Mouse (Mus musculus): Measurements from ENCODE around the gene Lect2.

GRCm38 (mm10) chr13:56581961-56582434 lies 33.7 kb upstream of the Lect2 start:
- no peak for TF ChIP-seq CTCF (IDR thresholded peaks at IDR 0.05; ENCODE audit: control insufficient read depth, insufficient read depth, insufficient read length)
- peak; percentile 49 for TF ChIP-seq USF1 (IDR thresholded peaks at IDR 0.05; ENCODE audit: low read depth)
- TF ChIP-seq MAX (IDR thresholded peaks at IDR 0.05): peak; percentile 32
- no peak for TF ChIP-seq CEBPB (IDR thresholded peaks at IDR 0.05; ENCODE audit: low read depth)
- TF ChIP-seq MYOG (IDR thresholded peaks at IDR 0.05; ENCODE audit: control insufficient read depth, extremely low read depth, insufficient read length): no peak
- TF ChIP-seq FOSL1 (IDR thresholded peaks at IDR 0.05; ENCODE audit: insufficient read depth, low read length, poor library complexity, severe bottlenecking): no peak
- peak; percentile 77 for TF ChIP-seq MYOD1 (IDR thresholded peaks at IDR 0.05; ENCODE audit: control insufficient read depth, insufficient read length, low read depth)

Measured in C2C12 (cell line).